Mouse (Mus musculus) cortical plate, adult 2 months (tissue): ENCODE data around the gene Trpv4. TPM values are rescaled to one million over a fixed set of nuclear protein-coding genes. Genes with fewer than 3 reads are reported as not detected.
A peak's percentile ranks its signal among the peaks of the same experiment; 100 is the strongest.

Experiments
- H3K27ac ChIP-seq: fragments of 200-500 bp; 2 replicates; pipeline ENCODE4 v1.5.1; 2012; ENCODE audit warnings: low read length, control low read depth, inconsistent platforms; ENCODE audit not compliant: insufficient read depth
- H3K4me1 ChIP-seq: fragments of 200-500 bp; 2 replicates; pipeline ENCODE4 v1.6.1; 2011; ENCODE audit warnings: low read length; ENCODE audit not compliant: control insufficient read depth, insufficient read depth
- H3K4me3 ChIP-seq: fragments of 200-500 bp; 2 replicates; pipeline ENCODE4 v1.5.1; 2011; ENCODE audit warnings: mild to moderate bottlenecking, low read length, control low read depth; ENCODE audit not compliant: insufficient read depth
- CTCF ChIP-seq: fragments of 200-500 bp; IDR thresholded peaks from 2 replicates; pipeline ENCODE4 v1.5.1; 2011; ENCODE audit warnings: mild to moderate bottlenecking, control low read depth, low read length; ENCODE audit not compliant: insufficient read depth; ENCODE audit errors: extremely low read depth
- POLR2A ChIP-seq: fragments of 200-500 bp; IDR thresholded peaks from 2 replicates; pipeline ENCODE4 v1.6.1; 2011; ENCODE audit warnings: mild to moderate bottlenecking, low read length, control low read depth; ENCODE audit not compliant: insufficient read depth; ENCODE audit errors: extremely low read depth
- polyA plus RNA-seq: library from polyadenylated mRNA; depleted of rRNA; stranded (reverse); fragments of >200 nt; gene quantifications from 2 replicates; pipeline ENCODE4 v1.2.3, GENCODE M21; 2012

Trpv4 gene
- polyA plus RNA-seq, 1 experiment, result 2.1 TPM

DNA sequence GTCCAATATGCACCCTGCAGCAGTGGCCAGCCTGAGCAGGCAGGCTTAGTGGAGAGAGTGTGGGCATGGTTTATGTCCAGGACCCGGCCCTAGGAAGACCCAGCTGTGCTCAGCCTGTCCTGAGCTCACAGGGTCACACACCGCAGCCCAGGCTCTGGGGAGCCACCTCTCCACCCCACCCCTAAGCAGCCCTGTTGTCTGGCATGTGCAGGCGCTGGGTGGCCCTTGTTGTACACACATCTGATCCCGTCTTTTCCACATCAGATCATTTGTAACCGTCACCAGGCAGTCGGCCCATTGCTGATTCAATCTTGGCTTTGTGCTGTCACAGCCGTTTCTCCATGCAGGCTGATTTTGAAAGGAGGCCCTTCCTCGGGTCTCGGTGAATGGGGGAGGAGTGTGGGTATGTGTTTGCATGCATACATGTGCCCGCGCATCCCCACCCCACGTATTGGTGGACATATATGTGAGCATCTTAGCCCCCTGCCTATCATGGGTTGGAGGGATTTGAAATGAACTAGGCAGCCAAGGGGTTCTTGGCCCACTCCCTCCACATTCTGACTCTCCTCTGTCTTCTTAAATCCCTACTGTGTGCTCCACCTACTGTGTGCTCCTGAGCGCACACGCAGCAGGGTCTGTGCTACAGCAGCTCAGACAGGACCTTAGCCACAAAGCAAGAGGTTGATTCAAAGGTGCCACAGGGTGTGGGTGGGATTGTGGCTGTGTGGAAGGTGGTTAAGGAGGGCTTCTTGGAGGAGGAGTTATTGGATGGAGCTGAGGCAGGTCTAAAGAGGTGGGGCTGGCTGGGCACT lies 73.7 kb downstream of the Trpv4 start:
- Histone ChIP-seq H3K4me1 (no peaks in the 10 kb centered on the region), H3K4me3 (no peak overlapping the region), H3K27ac (no peak overlapping the region)
- TF ChIP-seq POLR2A (no peak), CTCF (no peak)

GRCm38 (mm10) chr5:114583490-114584175 lies 74.6 kb downstream of the Trpv4 start:
- Histone ChIP-seq H3K4me3 (no peak overlapping the region), H3K4me1 (no peaks in the 10 kb centered on the region), H3K27ac (no peak overlapping the region)
- TF ChIP-seq CTCF (no peak), POLR2A (no peak)

GRCm38 (mm10) chr5:114583046-114583445 lies 75.2 kb downstream of the Trpv4 start:
- Histone ChIP-seq H3K4me3 (no peak overlapping the region), H3K27ac (no peak overlapping the region), H3K4me1 (no peaks in the 10 kb centered on the region)
- TF ChIP-seq POLR2A (no peak), CTCF (no peak)

DNA sequence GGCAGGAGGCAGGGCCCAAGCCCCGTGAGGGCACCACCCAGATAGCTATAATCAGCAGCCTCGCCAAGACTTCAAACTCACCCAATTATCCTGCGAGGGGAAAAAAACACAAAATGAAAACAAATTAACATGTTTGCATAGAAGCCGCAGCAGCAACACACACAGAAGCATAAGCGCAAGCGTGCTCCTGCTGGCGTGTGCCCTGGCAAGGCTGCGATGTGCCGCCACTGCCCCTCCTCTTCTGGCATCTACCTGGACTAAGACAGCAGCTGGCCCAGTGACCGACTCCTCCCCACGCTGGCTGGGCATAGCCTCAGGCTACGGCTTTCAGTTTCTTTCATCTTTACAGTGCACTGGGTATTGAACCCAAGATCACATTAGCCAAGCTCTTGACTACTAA lies 76.7 kb downstream of the Trpv4 start:
- Histone ChIP-seq H3K4me3 (no peak overlapping the region), H3K27ac (no peak overlapping the region), H3K4me1 (peaks cover 7% of the 10 kb centered on the region)
- TF ChIP-seq POLR2A (no peak), CTCF (no peak)

DNA sequence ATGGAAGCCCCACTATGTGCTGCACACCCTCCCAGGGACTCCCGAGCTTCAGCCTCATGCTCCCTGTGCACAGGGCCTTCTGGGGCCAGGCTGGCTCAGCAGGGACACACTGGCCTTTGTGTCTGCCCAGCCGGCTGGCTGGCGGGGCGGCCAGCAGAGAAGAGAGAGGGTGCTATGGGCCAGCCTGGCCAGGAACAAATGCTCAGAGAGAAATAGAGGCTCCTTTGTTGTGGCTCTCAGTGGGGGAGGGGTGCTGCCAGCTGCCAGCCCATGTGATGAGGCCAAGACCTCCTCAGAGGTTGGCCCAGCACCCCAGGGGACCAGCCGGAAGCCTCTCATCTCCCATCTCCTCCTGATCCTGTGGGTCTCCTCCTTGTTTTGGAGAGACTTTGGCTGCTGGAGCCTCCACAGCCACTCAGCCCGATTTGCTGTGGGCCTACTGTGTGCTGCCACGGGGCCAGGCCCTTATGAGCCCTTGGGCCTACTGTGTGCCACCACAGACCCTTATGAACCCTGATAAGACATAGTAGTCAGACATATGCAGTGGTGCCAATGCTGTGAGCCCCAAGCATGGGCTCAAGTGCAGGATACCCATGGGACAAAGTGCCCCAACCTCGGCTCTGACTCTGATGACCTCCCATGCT lies 78.4 kb downstream of the Trpv4 start:
- peaks cover 17% of the 10 kb centered on the region for H3K4me1 ChIP-seq
- H3K4me3 ChIP-seq, result no peak overlapping the region
- peak overlapping the region; percentile 73 for H3K27ac ChIP-seq
- TF ChIP-seq POLR2A, result no peak
- no peak for TF ChIP-seq CTCF

DNA sequence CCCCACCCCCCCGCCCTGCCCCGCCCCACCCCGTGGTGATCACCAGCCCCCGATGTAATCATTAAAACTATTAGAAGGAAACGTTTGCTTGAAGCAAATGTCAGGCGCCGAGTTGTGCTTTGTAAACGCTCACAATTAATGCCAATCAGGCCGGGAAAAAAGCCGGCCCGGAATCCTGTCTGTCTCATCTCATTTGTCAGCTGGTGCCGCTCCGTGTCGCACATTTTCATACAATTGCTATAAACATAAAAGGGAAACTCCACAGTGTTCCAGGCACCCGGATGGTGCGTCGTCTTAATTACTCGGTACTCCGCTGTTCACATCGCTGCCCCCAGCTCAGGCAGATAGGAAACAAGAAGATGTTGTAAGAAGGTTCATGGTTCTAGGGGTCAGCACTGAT lies 79.9 kb downstream of the Trpv4 start:
- H3K27ac ChIP-seq, result no peak overlapping the region
- H3K4me3 ChIP-seq, result no peak overlapping the region
- H3K4me1 ChIP-seq, result peaks cover 19% of the 10 kb centered on the region
- TF ChIP-seq CTCF (no peak), POLR2A (no peak)

DNA sequence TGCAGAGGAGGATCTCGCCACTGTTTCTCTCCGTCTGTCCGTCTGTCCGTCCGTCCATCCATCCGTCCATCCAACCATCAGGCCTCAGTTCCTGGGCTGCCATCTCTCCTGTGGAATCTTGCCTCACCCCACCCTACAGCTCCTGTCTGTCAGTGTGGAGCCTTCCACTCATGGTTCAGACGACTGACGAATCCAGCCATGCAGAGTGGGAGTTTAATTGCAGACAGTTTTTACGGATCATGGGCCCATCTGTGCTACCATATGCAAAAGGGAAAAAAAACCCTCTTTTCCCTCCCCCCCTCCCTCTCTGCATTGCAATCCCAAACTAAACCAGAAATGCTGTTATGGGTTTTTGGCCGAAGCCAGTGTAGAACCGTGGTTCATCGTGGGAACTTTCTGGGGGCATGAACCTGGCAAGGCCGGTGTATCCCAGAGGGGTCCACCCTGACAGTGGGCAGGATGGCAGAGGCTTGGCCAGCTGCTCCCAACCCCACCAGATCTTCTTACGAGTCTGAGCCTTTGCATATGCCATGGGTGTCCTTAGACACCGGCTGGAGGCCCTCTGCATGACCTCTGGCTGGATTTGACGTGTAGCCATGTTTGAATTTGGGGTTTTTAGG lies 82.1 kb downstream of the Trpv4 start:
- H3K4me3 ChIP-seq, result no peak overlapping the region; the same call in 1 of the 2 replicates
- H3K27ac ChIP-seq, result no peak overlapping the region
- TF ChIP-seq POLR2A, result no peak
- no peak for TF ChIP-seq CTCF
- H3K4me1 ChIP-seq, result peaks cover 19% of the 10 kb centered on the region

GRCm38 (mm10) chr5:114575530-114575929 lies 82.7 kb downstream of the Trpv4 start:
- Histone ChIP-seq H3K4me3 (no peak overlapping the region; the same call in 1 of the 2 replicates), H3K27ac (no peak overlapping the region), H3K4me1 (peaks cover 21% of the 10 kb centered on the region)
- TF ChIP-seq CTCF (no peak), POLR2A (no peak)

DNA sequence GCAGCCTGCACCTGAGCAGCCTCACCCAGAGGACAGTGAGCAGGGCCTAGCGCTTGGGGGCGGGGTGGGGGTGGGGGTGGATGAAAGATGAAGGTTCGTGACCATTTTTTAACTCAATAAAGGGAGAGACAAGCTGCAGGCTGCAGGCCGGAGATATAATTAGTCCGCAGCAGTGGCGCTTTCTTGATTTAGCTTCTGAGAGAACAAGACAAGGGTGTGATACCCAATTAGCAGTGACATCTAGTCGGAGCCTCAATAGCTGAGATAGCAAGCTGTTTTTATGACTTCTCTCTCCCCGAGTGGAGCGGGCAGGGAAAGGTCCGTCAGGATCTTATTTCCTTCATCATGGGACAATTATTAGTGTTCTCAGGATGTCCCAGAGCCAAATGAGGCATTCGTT lies 83.2 kb downstream of the Trpv4 start:
- no peak overlapping the region for H3K27ac ChIP-seq
- peaks cover 21% of the 10 kb centered on the region for H3K4me1 ChIP-seq
- H3K4me3 ChIP-seq, result no peak overlapping the region
- TF ChIP-seq CTCF (no peak), POLR2A (no peak)
